8 mouse cellular contexts compared by ENCODE assay signal in genomic region chr10:67535972-67536371, GRCm38 (mm10). TPM values are rescaled to one million over a fixed set of nuclear protein-coding genes. Genes with fewer than 3 reads are reported as not detected.
DNase-seq lines count a peak whose midpoint lies in the region; ATAC-seq and TF ChIP-seq lines count a peak whose summit lies in the region.

No protein-coding gene starts in this region.

- ATAC-seq in Patski, result peak; percentile 55
- ATAC-seq in hindbrain, embryonic 12.5 days (ENCODE audit: low FRiP score), result peak; percentile 57

- no peaks in the 10 kb centered on the region for H3K36me3 ChIP-seq in hindbrain, embryonic 12.5 days
- H3K36me3 ChIP-seq in megakaryocyte, embryonic 14.5 days (replicated peaks; ENCODE audit: low read length), result peaks cover 5% of the 10 kb centered on the region

- DNase-seq in Patski (ENCODE audit: low read depth, low spot score), result no peak
- peak; percentile 43 for DNase-seq in cerebellum, adult 9-10 months
- peak; percentile 24 to 67 for DNase-seq in frontal cortex, postnatal 10 days (ENCODE audit: low spot score in 2 of 2)
- DNase-seq in left cerebral cortex, adult 2 months (ENCODE audit: extremely low spot score in 1 of 2, low spot score in 2 of 2), result peak; percentile 73 to 74
- peak; percentile 65 for DNase-seq in right cerebral cortex, adult 18-20 months
- peak; percentile 78 for DNase-seq in urinary bladder, postnatal 14 days (ENCODE audit: low spot score)

- peaks cover 46% of the 10 kb centered on the region for H3K4me1 ChIP-seq in hindbrain, embryonic 12.5 days
- peaks cover 54% of the 10 kb centered on the region for H3K4me1 ChIP-seq in megakaryocyte, embryonic 14.5 days

- peaks cover 42% of the 10 kb centered on the region for H3K27me3 ChIP-seq in Patski
- H3K27me3 ChIP-seq in hindbrain, embryonic 12.5 days, result peaks cover 85% of the 10 kb centered on the region
- peaks cover 83% of the 10 kb centered on the region for H3K27me3 ChIP-seq in megakaryocyte, embryonic 14.5 days (replicated peaks)

- no peaks in the 10 kb centered on the region for H3K9me3 ChIP-seq in hindbrain, embryonic 12.5 days (replicated peaks)
- peaks cover 13% of the 10 kb centered on the region for H3K9me3 ChIP-seq in megakaryocyte, embryonic 14.5 days

- H3K4me2 ChIP-seq in hindbrain, embryonic 12.5 days (replicated peaks), result peak overlapping the region; percentile 88

- CTCF ChIA-PET in Patski (lab: Charles Lee), result interaction anchor here (0.8 to 2.5 kb wide), 6 partner anchors 176 to 323 kb away, joined by 3 to 19 read pairs (median 6); no protein-coding TSS in a partner anchor

- H3K9ac ChIP-seq in hindbrain, embryonic 12.5 days, result no peak overlapping the region; the same call in 1 of the 2 replicates

- no peak for TF ChIP-seq CTCF in Patski (IDR thresholded peaks at IDR 0.05)
- peak; percentile 84 for TF ChIP-seq CTCF in left cerebral cortex, adult 2 months (IDR thresholded peaks at IDR 0.05)

- WGBS in hindbrain, embryonic 12.5 days, result under 1% methylated on average over 35 of the region's 35 CpGs

- H3K4me3 ChIP-seq in hindbrain, embryonic 12.5 days, result peak overlapping the region; percentile 61
- H3K4me3 ChIP-seq in left cerebral cortex, adult 2 months, result peak overlapping the region; percentile 72
- peak overlapping the region; percentile 93 for H3K4me3 ChIP-seq in megakaryocyte, embryonic 14.5 days (replicated peaks)

- H3K27ac ChIP-seq in hindbrain, embryonic 12.5 days, result no peak overlapping the region
- no peak overlapping the region for H3K27ac ChIP-seq in left cerebral cortex, adult 2 months

- POLR2A ChIA-PET in Patski (lab: Charles Lee), result interaction anchor here (0.6 kb wide), 1 partner anchor 48 kb away, joined by 4 read pairs; no protein-coding TSS in a partner anchor

- in situ Hi-C loops in Patski (cut with MboI; ENCODE audit: low pct_unique_long_range_greater_than_20kb), result loop anchor here (5.0 to 10.0 kb wide), 3 partner anchors 191 to 449 kb away; no protein-coding TSS in a partner anchor

- intact Hi-C loops in left cerebral cortex, adult 2 months (cut with DNase I), result loop anchor here (1.0 to 10.0 kb wide), 8 partner anchors 53 to 631 kb away; no protein-coding TSS in a partner anchor

RNA-seq across cellular contexts. Expression of gene Egr2, which starts 0.7 kb away (rescaled TPM):
- 2.4 TPM for polyA plus RNA-seq in Patski (2021)
- 1.1 and 1.5 TPM in 2 replicates for polyA plus RNA-seq in hindbrain, embryonic 12.5 days (2016; fragmentation: Nextera tagmentation; extraction: Ambion mirVana)
- total RNA-seq in left cerebral cortex, adult 2 months (2021), result 10 to 100 TPM; 14.2 to 30.7 TPM
- polyA plus RNA-seq in megakaryocyte, embryonic 14.5 days (2012; ENCODE audit: insufficient read depth, low replicate concordance), result 0.55 and 3.9 TPM in 2 replicates

RNA-seq across cellular contexts. Expression of gene Ado, which starts 12.8 kb away (rescaled TPM):
- polyA plus RNA-seq in Patski (2021), result 17.5 TPM
- polyA plus RNA-seq in hindbrain, embryonic 12.5 days (2016; fragmentation: Nextera tagmentation; extraction: Ambion mirVana), result 82.2 and 83.2 TPM in 2 replicates
- 10 to 100 TPM; 36.6 to 37.7 TPM for total RNA-seq in left cerebral cortex, adult 2 months (2021)
- polyA plus RNA-seq in megakaryocyte, embryonic 14.5 days (2012; ENCODE audit: insufficient read depth, low replicate concordance), result 9.0 and 19.8 TPM in 2 replicates
